Mouse (Mus musculus) B cell, adult 2 months (primary cell): ENCODE results near the gene Kcna7.
"Not testable (repeated sequence)": the region's sequence is repeated elsewhere in the genome, so short reads cannot be mapped to it uniquely, and the experiment has no call there.

ENCODE experiments used
- DNase-seq, 2 experiments: peaks; one replicate each; pipeline ENCODE4 v3.0.0; 2022

The Kcna7 gene

GRCm38 (mm10) chr7:45395578-45396336 lies 9.7 kb upstream of the Kcna7 start, which contains the start of gene Snrnp70:
Gene Snrnp70 (minus strand): TSS chr7:45395742.
- peak; percentile 99 for DNase-seq

- not testable (repeated sequence) for DNase-seq
Measured at GRCm38 (mm10) chr7:45396337-45396775, 9.1 kb upstream of the Kcna7 start.

GRCm38 (mm10) chr7:45396787-45397186 lies 8.7 kb upstream of the Kcna7 start:
- no peak for DNase-seq

- no peak for DNase-seq
Measured at GRCm38 (mm10) chr7:45401521-45402085, 3.9 kb upstream of the Kcna7 start.

GRCm38 (mm10) chr7:45403532-45404261 lies 1.8 kb upstream of the Kcna7 start:
- DNase-seq, result peak; percentile 79 to 80

GRCm38 (mm10) chr7:45406157-45407156 lies 1.0 kb downstream of the Kcna7 start:
- DNase-seq, result peak; percentile 16 to 36

GRCm38 (mm10) chr7:45407836-45408235 lies 2.4 kb downstream of the Kcna7 start:
- no peak for DNase-seq

- DNase-seq, result no peak
Measured at GRCm38 (mm10) chr7:45408351-45408750, 2.9 kb downstream of the Kcna7 start.

GRCm38 (mm10) chr7:45408949-45409348 lies 3.5 kb downstream of the Kcna7 start:
- no peak for DNase-seq

- no peak for DNase-seq
Measured at GRCm38 (mm10) chr7:45409497-45410163, 4.2 kb downstream of the Kcna7 start.

GRCm38 (mm10) chr7:45412421-45412820 lies 7.0 kb downstream of the Kcna7 start:
- no peak for DNase-seq

GRCm38 (mm10) chr7:45413113-45413863 lies 7.8 kb downstream of the Kcna7 start, which contains the start of gene Ntf5:
Gene Ntf5 (plus strand): TSS chr7:45413695.
- peak in 1 of 2 experiments; percentile 18 for DNase-seq

GRCm38 (mm10) chr7:45413864-45414739 lies 8.6 kb downstream of the Kcna7 start:
- peak; percentile 13 to 21 for DNase-seq

- no peak for DNase-seq
Measured at GRCm38 (mm10) chr7:45414740-45415224, 9.3 kb downstream of the Kcna7 start.

- peak; percentile 23 to 27 for DNase-seq
Measured at GRCm38 (mm10) chr7:45415636-45416035, 10.2 kb downstream of the Kcna7 start.

- no peak for DNase-seq
Measured at GRCm38 (mm10) chr7:45417962-45418492, 12.6 kb downstream of the Kcna7 start.

- DNase-seq, result no peak
Measured at GRCm38 (mm10) chr7:45419859-45420614, 14.6 kb downstream of the Kcna7 start.

GRCm38 (mm10) chr7:45420615-45420919 lies 15.1 kb downstream of the Kcna7 start, which contains the start of gene Lhb:
Gene Lhb (plus strand): TSS chr7:45420820.
- no peak for DNase-seq

- no peak for DNase-seq
Measured at GRCm38 (mm10) chr7:45421194-45421593, 15.7 kb downstream of the Kcna7 start.
